Mouse (Mus musculus) left cerebral cortex, postnatal 14 days (tissue): ENCODE measurements at regions not wholly inside any gene's neighbourhood (a gene's known extent, or its start where the extent isn't known, plus 50 kb on each side); places are given as distances from the start of the nearest gene placed in this dataset.

Source experiments
- DNase-seq, 2 experiments: peaks; one replicate each; pipeline ENCODE4 v3.0.0; 2021 to 2022; ENCODE audit warnings: low spot score in 2 of 2, mixed read lengths in 1 of 2
- intact Hi-C: fragments of 180-260 bp; cut with DNase I; formaldehyde crosslinking; loops from one replicate; pipeline ENCODE4 v1.15.1; 2025

DNA sequence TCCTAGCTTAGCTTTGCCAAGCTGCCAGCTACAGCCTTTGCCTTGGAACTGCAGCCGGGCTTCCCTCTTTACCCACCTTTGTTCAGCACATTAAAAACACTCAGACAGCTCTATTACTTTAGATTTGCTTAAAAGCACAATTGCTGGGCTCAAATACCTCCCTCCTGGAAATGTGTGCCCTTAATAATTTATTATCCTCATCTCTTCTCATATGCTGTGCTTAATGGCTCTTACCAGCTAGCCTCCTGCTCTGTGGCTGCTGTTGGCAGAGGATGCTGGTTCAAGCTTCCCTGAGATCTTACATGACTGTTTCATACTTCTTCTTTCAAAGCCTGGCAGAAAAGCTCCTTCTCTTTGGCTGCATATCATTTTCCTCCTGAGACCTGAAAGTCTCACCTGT lies 378.1 kb upstream of the Cdh19 start:
- intact Hi-C loops, result no loop called here
- DNase-seq, result no peak

DNA sequence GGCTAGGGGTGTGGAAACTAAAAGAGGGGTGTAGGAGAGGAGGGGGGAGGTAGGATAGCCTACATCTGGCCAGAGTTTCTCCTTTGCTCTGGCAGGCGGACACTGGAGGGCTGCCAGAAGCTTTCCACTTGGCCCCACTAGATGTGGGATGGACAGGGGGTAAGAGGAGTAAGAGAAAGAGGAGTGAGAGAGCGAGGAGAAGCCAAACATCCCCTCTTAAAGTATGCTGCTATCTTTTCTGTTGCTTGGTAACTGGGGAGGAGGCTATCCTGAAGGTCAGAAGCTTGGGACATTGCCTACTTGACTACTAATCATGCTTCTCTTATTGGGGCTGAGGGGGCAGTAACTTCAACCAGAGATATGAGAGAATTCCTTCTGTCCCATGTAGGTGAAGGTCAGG lies 360.5 kb upstream of the Cdh19 start:
- intact Hi-C loops, result no loop called here
- DNase-seq, result no peak

DNA sequence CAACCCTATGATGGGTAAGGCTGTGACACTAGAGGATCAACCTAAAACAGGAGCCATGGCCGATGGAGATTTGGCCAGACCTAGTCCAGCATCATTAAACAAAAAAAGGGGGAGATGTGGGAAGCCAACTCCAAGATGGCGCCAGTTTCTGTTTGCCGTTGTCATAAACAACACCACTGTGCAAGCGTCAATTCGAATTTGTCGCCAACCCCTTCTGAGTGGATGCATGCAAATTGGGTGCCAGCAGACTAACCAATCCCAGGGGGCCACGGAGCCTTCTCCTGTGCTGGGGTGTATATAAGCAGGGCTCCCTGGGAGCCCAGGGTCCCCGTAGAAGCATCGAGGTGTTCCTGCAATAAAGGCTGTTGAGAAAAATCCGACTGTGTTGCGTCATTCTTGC lies 324.9 kb upstream of the Cdh19 start:
- no peak for DNase-seq
- intact Hi-C loops, result no loop called here

DNA sequence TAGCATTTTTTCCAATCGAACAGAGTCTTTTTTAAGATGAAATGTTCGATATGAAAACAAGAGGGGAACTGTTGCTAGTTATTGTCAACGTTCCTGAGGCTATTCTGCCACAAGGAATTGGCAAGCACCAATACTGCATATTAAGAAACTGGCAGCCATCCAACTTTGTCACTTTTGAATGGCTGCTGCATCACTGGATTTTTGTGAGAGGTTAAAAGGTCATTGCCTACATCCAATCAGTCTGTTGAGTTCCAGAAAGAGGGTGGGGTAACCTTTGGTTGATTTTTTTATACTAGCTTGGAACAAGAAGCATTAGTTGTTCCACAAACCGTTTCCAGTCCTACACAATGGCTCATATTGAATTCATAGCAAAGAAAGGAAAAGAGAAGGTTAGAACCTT lies 309.0 kb upstream of the Cdh19 start:
- intact Hi-C loops, result no loop called here
- no peak for DNase-seq

DNA sequence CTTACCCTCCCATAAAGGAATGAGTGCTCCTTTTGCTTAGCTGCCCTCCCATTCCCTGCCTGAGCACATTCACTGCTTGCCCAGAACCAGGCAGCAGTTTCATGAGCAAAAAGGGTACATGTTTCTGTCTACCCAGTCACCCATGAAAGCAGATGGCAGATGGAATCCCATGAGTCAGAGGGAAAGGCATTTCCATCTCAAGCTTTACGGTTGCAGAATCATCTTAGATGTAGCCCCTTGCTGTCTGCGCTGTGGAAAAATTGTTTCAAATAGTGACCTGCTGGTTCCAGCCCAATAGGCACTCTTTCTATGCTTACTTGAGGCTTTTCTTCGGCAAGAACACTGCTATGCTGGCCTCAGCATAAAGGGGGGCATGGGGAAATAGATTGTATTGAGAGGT lies 308.5 kb upstream of the Cdh19 start:
- DNase-seq, result no peak
- intact Hi-C loops, result no loop called here

DNA sequence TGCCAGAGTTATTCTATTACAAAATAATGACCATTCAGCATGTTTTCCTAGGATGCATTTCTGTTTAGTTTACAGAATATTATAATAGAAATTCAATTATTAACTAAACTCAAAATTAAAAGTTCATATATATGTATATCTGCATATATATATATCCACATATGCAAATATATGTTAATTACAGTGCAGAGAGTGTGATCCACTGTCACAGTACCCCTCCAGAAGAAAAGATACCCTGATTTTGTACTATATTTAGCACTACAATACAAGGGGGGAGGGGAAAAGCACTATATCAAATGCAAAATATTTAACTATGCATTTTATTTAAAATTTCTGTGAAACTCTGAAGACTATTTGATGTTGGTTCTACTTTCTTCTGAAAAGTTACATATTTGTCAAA lies 265.4 kb upstream of the Cdh19 start:
- DNase-seq, result no peak
- intact Hi-C loops, result no loop called here

DNA sequence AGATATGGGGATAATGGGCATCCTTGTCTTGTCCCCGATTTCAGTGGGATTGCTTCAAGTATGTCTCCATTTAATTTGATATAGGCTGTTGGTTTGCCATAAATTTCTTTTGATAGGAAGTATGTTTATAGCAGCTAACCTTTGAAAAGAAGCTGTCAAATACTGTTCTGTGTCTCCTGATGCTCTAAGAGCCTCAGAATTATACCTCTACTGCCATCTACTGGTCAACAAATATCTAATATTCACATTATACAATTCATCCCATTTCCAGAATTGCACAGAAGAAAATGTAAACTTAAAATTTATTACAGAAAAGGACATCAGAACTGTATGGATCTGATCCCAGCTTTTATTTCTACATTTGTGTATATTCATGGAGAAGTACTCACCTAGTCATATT lies 265.0 kb upstream of the Cdh19 start:
- intact Hi-C loops, result no loop called here
- DNase-seq, result peak in 1 of 2 experiments; percentile 17
